Mouse (Mus musculus): Measurements from ENCODE around the gene Usp19. TPM values are rescaled to one million over a fixed set of nuclear protein-coding genes. Genes with fewer than 3 reads are reported as not detected.
A peak's percentile ranks its signal among the peaks of the same experiment; 100 is the strongest.

The Usp19 gene
- total RNA-seq, 4 experiments from 2014 or later: 239 to 312 (median 257) TPM

DNA sequence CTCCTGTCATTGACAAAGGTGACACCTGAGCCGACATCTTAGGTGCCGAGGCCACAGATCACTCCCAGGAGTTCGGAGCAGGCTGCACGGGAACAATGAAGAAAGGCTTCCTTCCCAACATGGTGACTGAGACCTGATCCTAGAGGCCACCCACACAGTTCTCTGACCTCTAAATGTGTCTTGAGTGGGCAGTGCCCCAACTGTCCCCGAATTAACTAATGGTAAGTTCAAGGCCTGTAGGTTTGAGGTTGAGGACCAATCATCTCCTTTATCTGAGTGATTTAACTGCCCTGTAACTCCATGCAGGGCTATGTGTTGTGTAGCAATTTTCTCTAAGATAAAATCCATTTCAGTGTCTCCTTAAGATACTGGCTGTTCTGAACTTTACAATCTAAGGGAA, 21.0 kb upstream of the Usp19 start:
- no peak for DNase-seq

DNA sequence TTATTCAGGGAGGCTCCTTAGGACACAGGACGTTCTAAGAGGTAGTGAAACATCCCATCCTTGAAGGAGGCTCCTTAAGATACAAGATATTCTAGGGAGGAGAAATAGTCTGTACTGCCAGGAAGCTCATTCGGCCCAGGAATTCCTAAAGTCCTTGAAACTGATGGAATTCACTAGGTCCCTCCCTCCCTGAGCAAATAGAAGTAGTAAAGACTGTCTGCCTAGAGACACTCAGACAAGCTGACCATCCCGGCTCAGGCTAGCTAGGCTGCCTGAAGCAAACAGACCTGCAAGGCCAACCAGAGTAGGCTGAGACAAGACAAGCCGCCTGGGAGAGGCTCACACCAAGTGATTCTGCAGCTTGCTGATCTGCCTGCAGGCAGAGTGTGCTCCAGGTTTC, 20.6 kb upstream of the Usp19 start:
- DNase-seq: no peak

DNA sequence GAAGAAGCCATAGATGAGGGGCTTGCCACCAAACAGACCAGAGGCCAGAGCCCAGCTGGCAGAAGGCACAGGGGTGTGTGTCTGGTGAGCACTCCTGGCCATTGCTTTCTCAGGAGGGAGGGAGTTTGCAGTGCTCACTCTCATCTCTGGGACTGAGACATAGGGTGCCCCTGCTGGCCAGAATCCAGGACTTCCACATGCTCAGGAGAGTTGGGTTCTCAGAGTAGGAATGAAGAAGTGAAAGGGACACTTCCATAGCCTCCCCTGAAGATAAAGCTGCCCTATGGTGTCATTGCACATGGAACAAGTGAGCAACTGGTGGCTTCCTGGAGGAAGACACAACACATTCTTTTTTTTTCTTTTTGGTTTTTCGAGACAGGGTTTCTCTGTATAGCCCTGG, 15.9 kb upstream of the Usp19 start:
- no peak for DNase-seq

DNA sequence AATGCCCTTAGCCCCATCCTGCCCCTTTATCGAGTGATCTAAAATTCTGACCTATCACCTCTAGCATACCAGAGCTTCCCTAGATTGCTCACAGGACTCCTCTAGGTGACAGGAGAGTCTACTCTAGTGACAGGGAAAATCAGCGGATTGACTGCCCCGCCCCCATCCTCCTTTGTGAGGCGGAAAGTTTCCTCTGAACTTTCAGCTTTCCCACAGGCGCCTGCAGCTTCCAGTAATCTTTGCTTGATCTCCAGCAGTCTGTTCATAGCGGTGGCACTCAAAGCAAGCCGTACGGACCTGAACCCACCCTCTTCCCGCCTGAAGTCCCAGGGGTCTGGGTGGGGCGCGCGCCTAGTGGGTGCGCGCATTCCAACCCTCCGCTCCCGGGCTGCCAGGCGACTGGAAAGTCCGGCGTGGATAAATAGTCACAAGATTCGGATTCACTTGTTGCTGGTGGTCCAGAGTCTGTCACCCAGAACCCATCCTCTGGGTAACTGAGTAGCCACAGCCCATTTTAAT, 11.7 kb upstream of the Usp19 start:
- DNase-seq: peak; percentile 64

DNA sequence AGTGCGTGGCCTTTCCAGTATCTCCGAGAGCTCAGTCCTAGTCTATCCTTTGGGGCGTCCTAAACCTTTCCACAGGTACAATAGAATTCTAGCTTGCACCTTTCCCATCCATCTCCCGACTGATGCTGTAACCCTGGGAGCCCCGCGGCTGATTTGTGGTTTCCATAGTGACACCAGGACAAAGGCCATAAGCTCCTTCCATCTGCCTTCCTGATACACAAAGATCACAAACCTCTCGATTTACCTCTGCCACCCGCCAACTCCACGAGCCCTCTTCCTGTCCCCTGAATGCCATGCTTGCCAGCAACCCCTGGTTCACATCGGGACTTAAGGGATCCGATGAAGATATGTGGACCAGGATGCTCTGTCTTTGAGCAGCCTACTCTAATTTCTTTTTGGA, 11.2 kb upstream of the Usp19 start:
- no peak for DNase-seq

DNA sequence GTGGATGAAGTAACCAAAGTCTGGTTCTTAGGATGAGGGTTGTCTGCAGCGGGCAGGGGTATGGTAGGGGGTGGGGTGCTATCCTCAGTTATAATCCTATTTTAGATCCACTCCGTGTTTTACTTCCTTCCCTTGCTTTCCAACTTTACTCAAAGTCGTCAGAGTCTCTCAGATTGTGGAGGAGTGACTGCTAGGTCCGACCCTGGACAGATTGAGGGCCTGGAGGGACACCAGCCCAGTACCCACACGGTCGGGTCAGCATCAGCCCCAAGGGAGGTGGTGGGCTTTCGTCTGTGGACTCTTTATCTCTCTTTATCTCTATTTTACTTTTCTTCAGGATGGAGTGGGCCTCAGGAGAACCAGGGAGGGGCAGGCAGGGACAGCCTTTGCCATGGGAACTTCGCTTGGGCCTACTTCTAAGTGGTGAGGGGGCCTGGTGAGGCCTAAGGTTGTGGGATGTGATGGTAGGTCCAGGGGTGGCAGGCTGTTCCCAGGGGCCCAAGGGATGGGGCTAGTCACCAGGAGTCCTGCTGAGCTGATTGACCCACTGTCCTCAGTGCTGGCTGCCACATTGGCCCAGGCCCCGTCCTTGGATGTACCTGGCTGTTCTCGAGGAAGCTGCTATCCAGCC, 10.6 kb upstream of the Usp19 start, which contains the start of gene Lamb2:
Gene Lamb2 (plus strand): TSS at position 16 of the 631 bp plus-strand sequence.
- no peak for DNase-seq

DNA sequence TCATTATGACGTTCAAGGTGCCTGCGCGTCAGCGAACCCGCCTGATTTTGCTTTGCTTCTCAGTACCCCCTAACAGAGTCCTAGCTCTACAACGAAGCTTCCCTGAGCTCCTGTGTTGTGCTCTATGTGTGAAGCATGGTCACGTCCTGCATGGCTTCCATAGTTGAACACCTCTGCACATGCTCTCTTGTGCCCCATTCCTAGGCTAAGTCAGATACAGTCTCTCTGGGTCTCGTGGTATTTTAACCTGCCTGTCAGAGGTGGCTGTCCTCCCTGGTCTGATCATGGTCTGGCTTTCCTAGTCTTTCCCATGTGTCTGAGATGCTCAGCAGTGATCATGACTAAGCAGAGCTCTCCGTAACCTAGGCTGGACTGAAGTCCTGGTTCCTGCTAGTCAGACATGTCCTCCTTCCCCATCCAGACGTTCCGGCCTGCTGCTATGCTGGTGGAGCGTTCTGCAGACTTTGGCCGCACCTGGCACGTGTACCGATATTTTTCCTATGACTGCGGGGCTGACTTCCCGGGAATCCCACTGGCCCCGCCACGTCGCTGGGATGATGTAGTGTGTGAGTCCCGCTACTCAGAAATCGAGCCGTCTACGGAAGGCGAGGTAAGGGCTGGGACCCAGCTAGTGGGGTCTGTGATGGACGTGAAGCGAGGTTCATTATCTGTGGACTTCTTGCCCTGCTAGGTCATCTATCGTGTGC, 9.4 kb upstream of the Usp19 start:
- DNase-seq: no peak

DNA sequence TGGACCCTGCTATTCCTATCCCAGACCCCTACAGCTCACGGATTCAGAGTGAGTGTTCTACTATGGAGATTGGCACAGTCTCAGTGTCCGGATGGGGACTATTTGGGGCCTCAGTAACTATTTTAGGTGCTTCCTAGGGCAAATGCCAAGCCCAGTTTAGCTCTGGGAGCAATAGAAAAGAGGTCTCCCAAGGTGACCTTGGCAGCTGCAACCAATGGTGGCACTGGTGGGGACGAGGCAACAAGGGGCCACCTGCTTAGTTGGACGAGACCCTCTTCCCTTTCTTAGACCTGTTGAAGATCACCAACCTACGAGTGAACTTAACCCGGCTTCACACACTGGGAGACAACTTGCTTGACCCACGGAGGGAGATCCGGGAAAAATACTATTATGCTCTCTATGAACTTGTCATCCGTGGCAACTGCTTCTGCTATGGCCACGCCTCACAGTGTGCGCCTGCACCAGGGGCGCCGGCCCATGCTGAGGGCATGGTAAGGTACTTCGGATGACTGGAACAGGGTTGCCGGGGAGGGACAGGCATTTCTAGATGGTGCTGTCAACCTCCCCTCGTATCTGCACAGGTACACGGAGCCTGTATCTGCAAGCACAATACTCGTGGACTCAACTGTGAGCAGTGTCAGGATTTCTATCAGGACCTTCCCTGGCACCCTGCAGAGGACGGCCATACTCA, 8.7 kb upstream of the Usp19 start:
- no peak for DNase-seq

DNA sequence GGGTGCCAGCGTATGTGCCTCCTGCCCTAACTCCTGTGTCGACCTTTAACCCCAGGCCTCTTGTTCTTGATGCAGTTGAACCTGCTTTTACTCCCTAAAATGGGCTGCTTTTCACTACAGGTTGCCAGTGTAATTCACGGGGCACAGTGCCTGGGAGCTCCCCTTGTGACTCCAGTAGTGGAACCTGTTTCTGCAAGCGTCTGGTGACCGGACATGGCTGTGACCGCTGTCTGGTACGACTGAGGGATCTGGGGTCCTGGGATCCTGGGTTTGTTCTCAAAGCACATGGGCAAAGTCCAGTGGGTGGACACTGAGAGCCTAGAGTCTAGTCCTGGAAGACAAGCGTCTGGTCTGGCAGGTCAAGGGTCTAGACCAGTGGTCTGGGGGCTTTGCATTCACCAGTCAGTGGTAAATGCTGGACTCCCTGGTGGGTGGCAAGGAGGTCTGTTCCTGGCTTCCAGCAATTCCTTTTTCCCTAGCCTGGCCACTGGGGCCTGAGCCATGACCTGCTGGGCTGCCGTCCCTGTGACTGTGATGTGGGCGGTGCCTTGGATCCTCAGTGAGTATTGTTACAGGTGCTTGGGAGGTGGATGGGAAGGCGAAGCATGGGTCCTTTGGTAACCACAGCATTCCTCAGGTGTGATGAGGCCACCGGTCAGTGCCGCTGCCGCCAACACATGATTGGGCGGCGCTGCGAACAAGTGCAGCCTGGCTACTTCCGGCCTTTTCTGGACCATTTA, 7.2 kb upstream of the Usp19 start:
- no peak for DNase-seq

DNA sequence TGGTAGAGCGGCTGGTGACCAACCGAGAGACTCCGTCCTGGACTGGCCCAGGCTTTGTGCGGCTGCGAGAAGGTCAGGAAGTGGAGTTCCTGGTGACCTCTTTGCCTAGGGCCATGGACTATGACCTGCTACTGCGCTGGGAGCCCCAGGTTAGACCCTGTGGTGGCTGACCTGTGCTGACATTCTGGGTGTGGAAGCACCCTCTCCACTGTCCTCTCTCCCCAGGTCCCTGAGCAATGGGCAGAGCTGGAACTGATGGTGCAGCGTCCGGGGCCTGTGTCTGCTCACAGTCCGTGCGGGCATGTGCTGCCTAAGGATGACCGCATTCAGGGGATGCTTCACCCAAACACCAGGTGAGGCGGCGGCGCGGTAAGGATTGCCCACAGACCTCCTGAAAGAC, 6.4 kb upstream of the Usp19 start:
- DNase-seq: no peak

DNA sequence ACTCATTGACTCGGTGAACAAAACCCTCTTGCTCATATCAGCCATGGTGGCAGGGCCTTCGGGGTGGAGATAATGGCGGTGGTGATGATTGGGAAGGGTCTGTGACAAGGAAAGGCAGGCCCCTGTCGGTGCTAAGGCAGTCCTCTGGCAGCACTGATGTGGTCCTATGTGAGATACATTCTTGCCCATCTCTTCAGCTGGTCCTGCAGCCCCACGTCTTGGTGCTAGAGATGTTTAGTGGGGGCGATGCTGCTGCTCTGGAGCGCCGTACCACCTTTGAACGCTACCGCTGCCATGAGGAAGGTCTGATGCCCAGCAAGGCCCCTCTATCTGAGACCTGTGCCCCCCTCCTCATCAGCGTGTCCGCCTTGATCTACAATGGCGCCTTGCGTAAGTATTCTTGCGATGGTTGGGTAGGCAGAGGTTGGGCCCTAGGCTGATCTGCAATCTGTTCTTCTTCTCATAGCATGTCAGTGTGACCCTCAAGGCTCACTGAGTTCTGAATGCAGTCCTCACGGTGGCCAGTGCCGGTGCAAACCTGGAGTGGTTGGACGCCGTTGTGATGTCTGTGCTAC, 5.0 kb upstream of the Usp19 start:
- DNase-seq: no peak

DNA sequence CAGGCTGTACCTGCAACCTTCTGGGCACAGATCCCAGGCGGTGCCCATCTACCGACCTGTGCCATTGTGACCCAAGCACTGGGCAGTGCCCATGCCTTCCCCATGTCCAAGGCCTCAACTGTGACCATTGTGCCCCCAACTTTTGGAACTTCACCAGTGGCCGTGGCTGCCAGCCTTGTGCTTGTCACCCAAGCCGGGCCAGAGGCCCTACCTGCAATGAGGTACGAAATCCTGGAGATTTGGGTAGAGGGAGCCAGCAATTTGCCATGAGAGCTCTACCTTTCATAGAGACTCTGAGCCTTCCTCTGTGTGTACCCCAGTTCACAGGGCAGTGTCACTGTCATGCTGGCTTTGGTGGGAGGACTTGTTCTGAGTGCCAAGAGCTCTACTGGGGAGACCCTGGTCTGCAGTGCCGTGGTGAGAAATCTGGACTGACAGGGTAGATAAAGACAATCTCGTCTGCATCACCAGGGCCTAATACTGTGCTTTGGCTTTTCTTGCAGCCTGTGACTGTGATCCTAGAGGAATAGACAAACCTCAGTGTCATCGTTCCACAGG, 3.4 kb upstream of the Usp19 start:
- no peak for DNase-seq

DNA sequence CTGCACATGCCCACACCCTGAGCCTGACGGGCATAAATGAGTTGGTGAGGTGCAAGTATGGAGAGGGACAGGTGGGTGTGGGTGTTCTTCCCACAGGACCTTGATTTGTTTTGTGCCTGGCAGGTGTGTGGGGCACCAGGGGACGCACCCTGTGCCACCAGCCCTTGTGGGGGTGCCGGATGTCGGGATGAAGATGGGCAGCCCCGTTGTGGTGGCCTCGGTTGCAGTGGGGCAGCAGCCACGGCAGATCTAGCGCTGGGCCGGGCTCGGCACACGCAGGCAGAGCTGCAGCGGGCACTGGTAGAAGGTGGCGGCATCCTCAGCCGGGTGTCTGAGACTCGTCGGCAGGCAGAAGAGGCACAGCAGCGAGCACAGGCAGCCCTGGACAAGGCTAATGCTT, 2.0 kb upstream of the Usp19 start:
- DNase-seq: no peak

DNA sequence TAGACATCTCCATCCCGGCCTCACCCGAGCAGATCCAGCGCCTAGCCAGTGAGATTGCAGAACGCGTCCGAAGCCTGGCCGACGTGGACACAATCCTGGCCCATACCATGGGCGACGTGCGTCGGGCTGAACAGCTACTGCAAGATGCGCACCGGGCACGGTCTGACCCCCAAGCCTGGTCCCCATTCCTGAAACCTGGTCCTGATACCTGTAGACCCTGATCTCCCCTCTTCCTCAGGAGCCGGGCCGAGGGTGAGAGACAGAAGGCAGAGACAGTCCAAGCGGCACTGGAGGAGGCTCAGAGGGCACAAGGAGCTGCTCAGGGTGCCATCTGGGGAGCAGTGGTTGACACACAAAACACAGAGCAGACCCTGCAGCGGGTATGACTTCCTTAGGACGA, 1.2 kb upstream of the Usp19 start:
- DNase-seq: no peak

DNA sequence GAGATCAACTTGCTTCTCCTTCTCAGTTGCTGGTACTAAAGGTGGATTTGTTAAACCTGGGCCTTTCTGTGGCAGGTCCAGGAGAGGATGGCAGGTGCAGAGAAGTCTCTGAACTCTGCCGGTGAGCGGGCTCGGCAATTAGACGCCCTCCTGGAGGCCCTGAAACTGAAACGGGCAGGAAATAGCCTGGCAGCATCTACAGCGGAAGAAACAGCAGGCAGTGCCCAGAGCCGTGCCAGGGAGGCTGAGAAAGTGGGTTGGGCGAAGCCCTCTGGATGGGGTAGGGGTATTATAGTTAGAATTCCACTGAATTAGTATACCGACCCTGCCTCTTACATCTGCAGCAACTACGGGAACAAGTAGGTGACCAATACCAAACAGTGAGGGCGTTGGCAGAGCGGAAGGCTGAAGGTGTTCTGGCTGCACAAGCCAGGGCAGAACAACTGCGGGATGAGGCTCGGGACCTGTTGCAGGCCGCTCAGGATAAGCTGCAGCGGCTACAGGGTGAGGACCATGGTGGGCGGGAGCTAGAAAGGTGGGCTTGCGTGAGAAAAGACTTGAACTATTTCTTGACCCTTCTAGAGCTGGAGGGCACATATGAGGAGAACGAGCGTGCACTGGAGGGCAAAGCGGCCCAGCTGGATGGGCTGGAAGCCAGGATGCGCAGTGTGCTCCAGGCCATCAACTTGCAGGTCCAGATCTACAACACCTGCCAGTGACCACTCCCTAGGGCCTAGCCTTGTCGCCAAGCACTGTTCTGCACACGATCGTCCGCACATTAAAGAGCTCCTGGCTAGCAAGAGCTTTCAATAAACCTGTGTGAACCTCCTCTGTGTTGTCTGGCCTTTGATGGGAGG, 472 bp upstream of the Usp19 start:
- DNase-seq: no peak

DNA sequence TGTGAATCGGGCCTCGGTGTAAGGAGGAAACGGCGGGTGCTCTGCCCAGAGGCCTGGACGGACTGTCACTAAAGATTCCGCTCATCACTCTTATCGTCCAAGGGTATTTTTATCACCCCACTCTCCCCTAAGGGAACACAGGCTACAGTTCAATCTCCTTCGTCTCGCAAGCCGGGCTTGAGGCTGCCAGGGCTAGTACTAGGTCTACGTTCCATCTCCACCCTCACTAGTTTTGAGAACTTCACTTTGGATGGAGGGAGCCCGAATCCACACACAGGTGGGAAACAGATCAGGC, 831 bp downstream of the Usp19 start:
- DNase-seq: no peak

DNA sequence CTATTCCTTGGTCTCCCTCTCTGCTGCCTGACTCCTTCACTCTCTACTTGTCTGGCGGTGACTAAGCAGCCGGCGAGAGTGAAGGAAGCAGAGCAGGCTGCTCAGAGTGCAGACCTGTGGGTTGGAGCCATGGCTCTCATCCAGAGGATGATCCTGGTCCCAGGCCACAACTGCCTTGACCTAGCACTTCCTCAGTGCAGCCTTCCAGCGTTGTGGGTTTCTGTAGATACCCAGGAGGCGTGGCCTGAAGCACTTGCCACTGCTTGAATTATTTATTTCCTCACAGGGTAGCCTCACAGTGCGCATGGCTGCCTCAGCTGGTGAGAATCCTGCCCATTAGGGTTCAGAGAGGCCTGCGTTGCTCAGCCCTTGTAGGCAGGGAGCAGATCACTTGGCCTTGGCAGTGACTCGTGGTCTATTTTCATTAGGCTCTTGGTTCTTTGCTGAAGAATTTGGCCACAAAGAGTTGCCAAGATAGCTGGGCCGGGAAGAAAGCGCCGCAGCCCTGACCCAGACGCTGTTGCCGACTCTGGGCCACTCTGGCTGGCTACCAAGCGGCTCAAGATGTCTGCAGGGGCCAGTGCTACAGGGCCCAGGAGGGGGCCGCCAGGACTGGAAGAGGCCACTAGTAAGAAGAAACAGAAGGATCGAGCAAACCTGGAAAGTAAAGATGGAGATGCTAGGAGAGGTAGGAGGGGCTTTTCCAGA, 1.8 kb downstream of the Usp19 start:
- peak; percentile 90 for DNase-seq

DNA sequence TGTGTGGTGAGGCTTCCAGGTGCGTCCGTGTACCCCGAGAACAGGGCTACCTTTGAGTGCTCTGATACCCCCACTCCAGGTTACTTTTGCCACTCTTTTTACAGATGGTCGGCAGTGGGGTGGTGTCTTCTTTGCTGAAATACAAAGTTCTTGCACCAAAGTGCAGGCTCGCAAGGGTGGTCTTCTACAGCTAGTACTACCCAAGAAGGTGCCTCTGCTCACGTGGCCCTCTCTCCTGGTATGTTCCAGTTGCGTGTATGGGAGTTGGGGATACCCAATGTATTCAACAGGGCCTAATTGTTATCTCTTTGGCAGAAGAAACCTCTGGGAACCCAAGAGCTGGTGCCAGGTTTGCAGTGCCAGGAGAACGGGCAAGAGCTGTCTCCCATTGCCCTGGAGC, 2.8 kb downstream of the Usp19 start:
- no peak for DNase-seq

DNA sequence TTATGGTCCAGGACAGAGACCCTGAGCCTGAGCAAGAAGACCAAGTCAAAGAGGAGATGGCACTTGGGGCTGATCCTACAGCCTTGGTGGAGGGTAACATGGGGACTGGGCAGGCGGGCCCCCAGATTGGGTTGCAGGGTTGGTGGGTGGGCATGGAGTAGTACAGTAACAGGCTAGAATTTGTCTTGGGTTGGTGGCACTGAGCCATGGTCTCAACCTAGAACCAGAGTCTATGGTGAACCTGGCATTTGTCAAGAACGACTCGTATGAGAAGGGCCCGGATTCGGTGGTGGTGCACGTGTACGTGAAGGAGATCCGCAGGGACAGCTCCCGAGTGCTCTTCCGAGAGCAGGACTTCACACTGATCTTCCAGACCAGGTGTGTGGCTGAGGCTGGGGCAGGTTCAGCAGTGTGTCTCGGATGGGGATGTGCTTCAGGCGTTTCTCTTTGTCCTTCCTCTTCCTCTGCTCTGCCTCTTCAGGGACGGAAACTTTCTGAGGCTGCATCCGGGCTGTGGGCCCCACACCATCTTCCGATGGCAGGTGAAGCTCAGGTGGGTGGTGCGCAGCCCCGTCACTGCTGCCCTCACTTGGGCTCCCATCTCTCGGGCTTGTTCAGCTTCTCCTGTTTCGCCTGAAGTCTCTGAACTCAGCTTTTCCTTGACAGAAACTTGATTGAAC, 3.9 kb downstream of the Usp19 start:
- no peak for DNase-seq

DNA sequence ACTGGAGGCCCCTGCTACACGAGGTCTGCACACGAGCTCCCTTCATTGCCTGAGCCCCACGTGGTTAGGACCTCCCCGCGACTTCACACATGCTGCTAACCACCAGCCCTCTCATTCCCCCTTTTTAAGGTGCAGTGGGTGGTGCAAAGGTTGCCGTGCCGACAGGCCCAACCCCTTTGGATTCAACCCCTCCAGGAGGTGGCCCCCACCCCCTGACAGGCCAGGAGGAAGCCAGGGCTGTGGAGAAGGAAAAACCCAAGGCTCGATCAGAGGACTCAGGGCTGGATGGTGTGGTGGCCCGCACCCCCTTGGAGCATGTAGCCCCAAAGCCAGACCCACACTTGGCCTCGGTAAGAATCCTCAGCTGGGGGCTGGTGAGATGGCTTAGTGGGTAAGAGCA, 4.5 kb downstream of the Usp19 start:
- no peak for DNase-seq
